Mouse (Mus musculus) macrophage (primary cell): ENCODE measurements around the gene Pias3. TPM values are rescaled to one million over a fixed set of nuclear protein-coding genes. Genes with fewer than 3 reads are reported as not detected.
"Not testable (repeated sequence)": the region's sequence is repeated elsewhere in the genome, so short reads cannot be mapped to it uniquely, and the experiment has no call there.

ENCODE experiments used
- H3K27ac ChIP-seq: fragments of 350-480 bp; formaldehyde crosslinking; 2 replicates; pipeline ENCODE4 v1.9.0; 2021
- H3K36me3 ChIP-seq: fragments of 350-480 bp; formaldehyde crosslinking; 2 replicates; pipeline ENCODE4 v1.9.0; 2021; ENCODE audit errors: inconsistent target
- H3K4me3 ChIP-seq: fragments of 350-480 bp; formaldehyde crosslinking; 2 replicates; pipeline ENCODE4 v1.9.0; 2021; ENCODE audit errors: inconsistent target
- H3K79me2 ChIP-seq: fragments of 350-480 bp; formaldehyde crosslinking; 2 replicates; pipeline ENCODE4 v1.9.0; 2021; ENCODE audit errors: inconsistent target
- WGBS: methylation state at CpG from one replicate; pipeline ENCODE4 v1.1.7; 2026; ENCODE audit warnings: inconsistent platforms; ENCODE audit not compliant: missing documents; 5-methylcytosine and 5-hydroxymethylcytosine counted together
- polyA plus RNA-seq: library from polyadenylated mRNA; stranded (reverse); fragments of 250-400 nt; gene quantifications from 3 replicates; pipeline ENCODE4 v1.2.4, GENCODE M21; 2018; ENCODE audit warnings: inconsistent platforms

The Pias3 gene
- polyA plus RNA-seq, 1 experiment from 2014 or later = 13.0 TPM

- 52% methylated on average over 3 of the region's 3 CpGs for WGBS
- H3K36me3 ChIP-seq = no peaks in the 10 kb centered on the region
- H3K79me2 ChIP-seq = peaks cover 96% of the 10 kb centered on the region
- H3K4me3 ChIP-seq = peak overlapping the region; percentile 97
- H3K27ac ChIP-seq = peak overlapping the region; percentile 91; the same call in 1 of the 2 replicates
These were observed 33.2 kb downstream of the Pias3 start for GRCm38 (mm10) chr3:96729403-96729784.

GRCm38 (mm10) chr3:96730785-96731184, 34.6 kb downstream of the Pias3 start:
- Histone ChIP-seq H3K36me3 (no peaks in the 10 kb centered on the region), H3K27ac (peak overlapping the region; percentile 17), H3K4me3 (no peak overlapping the region), H3K79me2 (peaks cover 96% of the 10 kb centered on the region)
- WGBS = 84% methylated on average over 5 of the region's 5 CpGs

GRCm38 (mm10) chr3:96733984-96734383, 37.8 kb downstream of the Pias3 start:
- H3K79me2 ChIP-seq = peaks cover 100% of the 10 kb centered on the region
- WGBS = 100% methylated on average over 1 of the region's 1 CpGs
- no peaks in the 10 kb centered on the region for H3K36me3 ChIP-seq
- no peak overlapping the region for H3K4me3 ChIP-seq
- H3K27ac ChIP-seq = no peak overlapping the region

- Histone ChIP-seq H3K79me2 (peaks cover 100% of the 10 kb centered on the region), H3K36me3 (no peaks in the 10 kb centered on the region), H3K4me3 (no peak overlapping the region), H3K27ac (no peak overlapping the region)
- 94% methylated on average over 2 of the region's 2 CpGs for WGBS
These were observed 39.0 kb downstream of the Pias3 start for GRCm38 (mm10) chr3:96735200-96735599.

GRCm38 (mm10) chr3:96737013-96737740, 41.0 kb downstream of the Pias3 start:
- Histone ChIP-seq H3K27ac (no peak overlapping the region), H3K36me3 (no peaks in the 10 kb centered on the region), H3K4me3 (no peak overlapping the region), H3K79me2 (peaks cover 100% of the 10 kb centered on the region)
- 100% methylated on average over 1 of the region's 1 CpGs for WGBS

GRCm38 (mm10) chr3:96737995-96738394, 41.8 kb downstream of the Pias3 start:
- no peak overlapping the region for H3K4me3 ChIP-seq
- 100% methylated on average over 1 of the region's 1 CpGs for WGBS
- H3K79me2 ChIP-seq = peaks cover 100% of the 10 kb centered on the region

GRCm38 (mm10) chr3:96740279-96740678, 44.1 kb downstream of the Pias3 start:
- H3K27ac ChIP-seq, H3K4me3 ChIP-seq, H3K36me3 ChIP-seq: not testable (repeated sequence)
- H3K79me2 ChIP-seq = peaks cover 100% of the 10 kb centered on the region

More at GRCm38 (mm10) chr3:96737995-96738394, 41.8 kb downstream of the Pias3 start:
- H3K36me3 ChIP-seq = no peaks in the 10 kb centered on the region
- H3K27ac ChIP-seq = no peak overlapping the region

- Histone ChIP-seq H3K36me3 (peaks cover 6% of the 10 kb centered on the region; the same call in 1 of the 2 replicates), H3K79me2 (peaks cover 100% of the 10 kb centered on the region), H3K27ac (peak overlapping the region; percentile 8; the same call in 1 of the 2 replicates), H3K4me3 (no peak overlapping the region)
- WGBS = 27% methylated on average over 3 of the region's 3 CpGs
These were observed 48.2 kb downstream of the Pias3 start for GRCm38 (mm10) chr3:96744348-96744747.

GRCm38 (mm10) chr3:96746829-96747228, 50.6 kb downstream of the Pias3 start:
- peaks cover 6% of the 10 kb centered on the region; the same call in 1 of the 2 replicates for H3K36me3 ChIP-seq
- no peak overlapping the region for H3K4me3 ChIP-seq
- H3K79me2 ChIP-seq = peaks cover 93% of the 10 kb centered on the region
- WGBS = 6% methylated on average over 1 of the region's 1 CpGs
- H3K27ac ChIP-seq = no peak overlapping the region

Other genes starting within 250 kb of the Pias3 start
- gene BC107364, start 244.1 kb upstream of the Pias3 start, polyA plus RNA-seq = not detected in 3 replicates
- gene Hfe2, start 171.2 kb upstream of the Pias3 start, polyA plus RNA-seq = not detected in 3 replicates
- gene Txnip, start 138.4 kb upstream of the Pias3 start, polyA plus RNA-seq = 198 to 536 TPM (median 239 TPM) in 3 replicates
- gene Gm16253, start 119.4 kb upstream of the Pias3 start, polyA plus RNA-seq = not detected in 3 replicates
- 31.8 to 127 TPM (median 41.1 TPM) in 3 replicates for gene Polr3gl, start 102.2 kb upstream of the Pias3 start, polyA plus RNA-seq
- gene Ankrd34a, start 99.7 kb upstream of the Pias3 start, polyA plus RNA-seq = 0.07 to 0.15 TPM in 2 of 3 replicates, not detected in the other
- gene Lix1l, start 95.2 kb upstream of the Pias3 start, polyA plus RNA-seq = 7.5 to 9.5 TPM (median 8.3 TPM) in 3 replicates
- gene Rbm8a, start 66.5 kb upstream of the Pias3 start, polyA plus RNA-seq = 28.6 to 43.9 TPM (median 42.7 TPM) in 3 replicates
- 17.2 to 29.8 TPM (median 26.2 TPM) in 3 replicates for gene Pex11b, start 61.0 kb upstream of the Pias3 start, polyA plus RNA-seq
- not detected in 3 replicates for gene Gm42957, start 60.9 kb upstream of the Pias3 start, polyA plus RNA-seq
- 0.10 to 0.32 TPM (median 0.29 TPM) in 3 replicates for gene Itga10, start 50.8 kb upstream of the Pias3 start, polyA plus RNA-seq
- 0.03 to 0.07 TPM in 2 of 3 replicates, not detected in the other for gene Ankrd35, start 26.3 kb upstream of the Pias3 start, polyA plus RNA-seq
- 0.20 TPM in 1 of 3 replicates, not detected in the others for gene Nudt17, start 12.2 kb downstream of the Pias3 start, polyA plus RNA-seq
- gene Polr3c, start 31.2 kb downstream of the Pias3 start, polyA plus RNA-seq = 25.2 to 36.6 TPM (median 28.8 TPM) in 3 replicates
- gene Rnf115, start 31.3 kb downstream of the Pias3 start, polyA plus RNA-seq = 72.8 to 94.2 TPM (median 85.6 TPM) in 3 replicates
- gene Pdzk1, start 132.9 kb downstream of the Pias3 start, polyA plus RNA-seq = not detected in 3 replicates
- gene Cd160, start 133.0 kb downstream of the Pias3 start, polyA plus RNA-seq = 0.14 TPM in 1 of 3 replicates, not detected in the others
- gene Gja5, start 208.3 kb downstream of the Pias3 start, polyA plus RNA-seq = not detected in 3 replicates
- gene Gpr89, start 209.0 kb downstream of the Pias3 start, polyA plus RNA-seq = 14.4 to 17.1 TPM (median 15.9 TPM) in 3 replicates
- not detected in 3 replicates for gene Gja8, start 229.6 kb downstream of the Pias3 start, polyA plus RNA-seq